Mouse (Mus musculus) cortical plate, adult 2 months (tissue): ENCODE data around the gene Myadm.

Experiments used
- CTCF ChIP-seq: fragments of 200-500 bp; IDR thresholded peaks from 2 replicates; pipeline ENCODE4 v1.5.1; 2011; ENCODE audit warnings: mild to moderate bottlenecking, control low read depth, low read length; ENCODE audit not compliant: insufficient read depth; ENCODE audit errors: extremely low read depth
- POLR2A ChIP-seq: fragments of 200-500 bp; IDR thresholded peaks from 2 replicates; pipeline ENCODE4 v1.6.1; 2011; ENCODE audit warnings: mild to moderate bottlenecking, low read length, control low read depth; ENCODE audit not compliant: insufficient read depth; ENCODE audit errors: extremely low read depth

- TF ChIP-seq CTCF: no peak
- TF ChIP-seq POLR2A: no peak
These were observed 6.6 kb downstream of the Myadm start for GRCm38 (mm10) chr7:3295321-3296110.
